Mouse (Mus musculus) Patski (cell line): ENCODE data around the gene Vmn1r2. TPM values are rescaled to one million over a fixed set of nuclear protein-coding genes. Genes with fewer than 3 reads are reported as not detected.

ENCODE experiments used
- polyA plus RNA-seq: library from polyadenylated mRNA; unstranded; gene quantifications from one replicate; pipeline ENCODE4 v1.2.3, GENCODE M21; 2021

Vmn1r2 gene
- polyA plus RNA-seq, 1 experiment from 2014 or later: not detected

Other genes starting within 250 kb of the Vmn1r2 start
- gene Vmn1r3, start 18.0 kb downstream of the Vmn1r2 start, polyA plus RNA-seq: not detected